Mouse (Mus musculus) ovary, adult 10 weeks (tissue): Measurements from ENCODE around the gene Sertm1. TPM values are rescaled to one million over a fixed set of nuclear protein-coding genes. Genes with fewer than 3 reads are reported as not detected.

Experiments
- polyA plus RNA-seq: library from polyadenylated mRNA; stranded (reverse); fragments of 350-450 nt; fragmentation: Illumina TruSeq; extraction: RNeasy Lipid Tissue Mini Kit (QIAGEN cat#74804); gene quantifications from one replicate; pipeline ENCODE4 v1.2.3, GENCODE M21; 2014

The Sertm1 gene
- not detected for polyA plus RNA-seq

GRCm38 (mm10) chr3:54915643-54916071 is at the start of gene Sertm1:
TSS of gene Sertm1 (minus strand) at chr3:54915887.

Other genes starting within 250 kb of the Sertm1 start
- gene Supt20, start 223.1 kb downstream of the Sertm1 start, polyA plus RNA-seq, result 110 TPM
- not detected for gene Gm21958, start 201.5 kb downstream of the Sertm1 start, polyA plus RNA-seq
- 41.7 TPM for gene Exosc8, start 180.5 kb downstream of the Sertm1 start, polyA plus RNA-seq
- gene Alg5, start 180.3 kb downstream of the Sertm1 start, polyA plus RNA-seq, result 29.9 TPM
- 14.6 TPM for gene Smad9, start 160.3 kb downstream of the Sertm1 start, polyA plus RNA-seq
- 20.3 TPM for gene Rfxap, start 108.1 kb downstream of the Sertm1 start, polyA plus RNA-seq
- not detected for gene Ccna1, start 139.6 kb upstream of the Sertm1 start, polyA plus RNA-seq
- 41.4 TPM for gene Spg20, start 196.2 kb upstream of the Sertm1 start, polyA plus RNA-seq
- gene Ccdc169, start 221.5 kb upstream of the Sertm1 start, polyA plus RNA-seq, result 0.14 TPM